Mouse (Mus musculus) midbrain, embryonic 13.5 days (tissue): Measurements from ENCODE around the gene Kank3. TPM values are rescaled to one million over a fixed set of nuclear protein-coding genes. Genes with fewer than 3 reads are reported as not detected.

Experiments
- ATAC-seq: fragments of 200-750 bp; cut with Nextera tagmentation; 2 replicates; pipeline ENCODE4 v1.8.0; 2017; ENCODE audit warnings: mild to moderate bottlenecking, moderate TSS enrichment, moderate library complexity
- H3K27ac ChIP-seq: fragments of 300-500 bp; sonication (generic); 2 replicates; pipeline ENCODE4 v1.5.1; 2015; ENCODE audit warnings: inconsistent platforms, mild to moderate bottlenecking, moderate library complexity
- H3K27me3 ChIP-seq: fragments of 300-500 bp; sonication (generic); 2 replicates; pipeline ENCODE4 v1.6.1; 2015; ENCODE audit warnings: mild to moderate bottlenecking, inconsistent platforms
- H3K36me3 ChIP-seq: fragments of 300-500 bp; sonication (generic); 2 replicates; pipeline ENCODE4 v1.6.1; 2015; ENCODE audit warnings: mild to moderate bottlenecking, inconsistent platforms
- H3K4me1 ChIP-seq: fragments of 300-500 bp; sonication (generic); replicated peaks from 2 replicates; pipeline ENCODE4 v1.6.1; 2015; ENCODE audit warnings: inconsistent platforms
- H3K4me2 ChIP-seq: fragments of 300-500 bp; sonication (generic); replicated peaks from 2 replicates; pipeline ENCODE4 v1.6.1; 2015; ENCODE audit warnings: moderate library complexity, mild to moderate bottlenecking, inconsistent platforms
- H3K4me3 ChIP-seq: fragments of 300-500 bp; sonication (generic); replicated peaks from 2 replicates; pipeline ENCODE4 v1.5.1; 2015; ENCODE audit warnings: mild to moderate bottlenecking, inconsistent platforms
- H3K9ac ChIP-seq: fragments of 300-500 bp; sonication (generic); replicated peaks from 2 replicates; pipeline ENCODE4 v1.6.1; 2015; ENCODE audit warnings: mild to moderate bottlenecking, inconsistent platforms
- H3K9me3 ChIP-seq: fragments of 300-500 bp; sonication (generic); 2 replicates; pipeline ENCODE4 v1.6.1; 2016; ENCODE audit warnings: mild to moderate bottlenecking, inconsistent platforms
- WGBS: fragments of 180-500 bp; shearing (Covaris S2); methylation state at CpG from one replicate; pipeline ENCODE4 v1.1.7; 2015; 5-methylcytosine and 5-hydroxymethylcytosine counted together
- polyA plus RNA-seq: library from polyadenylated mRNA; unstranded; fragments of >200 nt; fragmentation: Nextera tagmentation; extraction: Ambion mirVana; gene quantifications from 2 replicates; pipeline ENCODE4 v1.2.1, GENCODE M21; 2015

Kank3 gene
- polyA plus RNA-seq, 1 experiment from 2014 or later: 36.2 TPM

- H3K27me3 ChIP-seq: peaks cover 12% of the 10 kb centered on the region; the same call in 1 of the 2 replicates
- H3K4me3 ChIP-seq: peak overlapping the region; percentile 49
- no peaks in the 10 kb centered on the region for H3K36me3 ChIP-seq
- WGBS: 33% methylated on average over 4 of the region's 4 CpGs
- peak overlapping the region; percentile 67; the same call in 1 of the 2 replicates for H3K9ac ChIP-seq
- no peak for ATAC-seq
- H3K27ac ChIP-seq: no peak overlapping the region
- no peaks in the 10 kb centered on the region for H3K9me3 ChIP-seq
- H3K4me2 ChIP-seq: peak overlapping the region; percentile 90
- peaks cover 22% of the 10 kb centered on the region for H3K4me1 ChIP-seq
These were observed 28.3 kb upstream of the Kank3 start for GRCm38 (mm10) chr17:33782067-33782466.

DNA sequence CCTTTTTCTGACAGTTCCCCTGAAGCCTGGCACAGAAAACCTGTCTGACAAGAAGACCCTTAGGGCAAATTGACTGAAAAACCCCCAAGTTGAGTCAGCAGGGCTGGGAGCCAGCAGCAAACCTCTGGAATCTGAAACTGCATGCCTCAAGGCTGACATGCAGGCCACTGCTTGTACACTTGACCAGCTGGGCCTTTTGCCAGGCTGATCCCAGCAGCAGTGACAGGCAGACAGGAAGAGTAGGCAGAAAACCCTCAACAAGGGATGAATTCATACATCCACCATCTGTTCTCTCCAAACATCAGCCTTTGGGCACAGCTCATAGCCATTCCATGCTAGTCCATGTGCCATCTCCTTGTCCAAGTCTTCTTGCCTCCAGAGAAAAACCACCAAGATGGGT is 26.9 kb upstream of the Kank3 start:
- H3K27ac ChIP-seq: no peak overlapping the region
- no peaks in the 10 kb centered on the region for H3K9me3 ChIP-seq
- no peak overlapping the region for H3K4me3 ChIP-seq
- peaks cover 22% of the 10 kb centered on the region for H3K4me1 ChIP-seq
- H3K36me3 ChIP-seq: no peaks in the 10 kb centered on the region
- peaks cover 12% of the 10 kb centered on the region; the same call in 1 of the 2 replicates for H3K27me3 ChIP-seq
- no peak for ATAC-seq
- no peak overlapping the region for H3K9ac ChIP-seq
- no peak overlapping the region for H3K4me2 ChIP-seq

GRCm38 (mm10) chr17:33784939-33785338 is 25.4 kb upstream of the Kank3 start:
- Histone ChIP-seq H3K9ac (no peak overlapping the region), H3K9me3 (no peaks in the 10 kb centered on the region), H3K27me3 (peaks cover 12% of the 10 kb centered on the region; the same call in 1 of the 2 replicates), H3K4me2 (no peak overlapping the region), H3K4me1 (peaks cover 16% of the 10 kb centered on the region), H3K4me3 (no peak overlapping the region), H3K36me3 (no peaks in the 10 kb centered on the region), H3K27ac (no peak overlapping the region)
- no peak for ATAC-seq
- 86% methylated on average over 2 of the region's 2 CpGs for WGBS

DNA sequence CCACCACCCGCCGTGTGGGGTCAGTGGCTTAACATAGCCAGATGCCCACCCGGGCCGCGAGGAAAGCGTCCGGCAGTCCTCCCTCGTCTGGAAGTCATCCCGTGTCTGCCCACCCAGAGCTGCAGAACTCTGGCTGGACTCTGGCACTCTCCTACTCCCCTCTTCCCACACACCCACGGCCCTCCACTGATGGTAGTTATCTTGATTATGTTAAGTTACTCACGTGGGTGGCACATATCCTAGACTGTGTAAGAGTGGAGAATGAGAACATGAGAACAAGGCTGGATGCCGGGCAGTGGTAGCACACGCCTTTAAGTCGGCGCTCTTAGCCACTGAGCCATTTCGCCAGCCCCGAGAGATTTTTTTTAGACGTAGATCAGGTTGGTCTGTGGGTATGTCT is 23.9 kb upstream of the Kank3 start:
- H3K4me3 ChIP-seq: no peak overlapping the region
- no peaks in the 10 kb centered on the region for H3K36me3 ChIP-seq
- no peak overlapping the region for H3K9ac ChIP-seq
- no peak overlapping the region for H3K4me2 ChIP-seq
- H3K9me3 ChIP-seq: no peaks in the 10 kb centered on the region
- H3K27me3 ChIP-seq: 0 out of 2 replicates have a peak, but pooled peaks cover 7% of the 10 kb centered on the region
- H3K27ac ChIP-seq: no peak overlapping the region
- H3K4me1 ChIP-seq: peaks cover 8% of the 10 kb centered on the region
- ATAC-seq: no peak
- WGBS: 90% methylated on average over 18 of the region's 18 CpGs

GRCm38 (mm10) chr17:33788732-33789131 is 21.6 kb upstream of the Kank3 start:
- WGBS: 87% methylated on average over 4 of the region's 4 CpGs
- no peaks in the 10 kb centered on the region; the same call in 1 of the 2 replicates for H3K27me3 ChIP-seq
- no peak overlapping the region for H3K9ac ChIP-seq
- no peaks in the 10 kb centered on the region for H3K9me3 ChIP-seq
- H3K27ac ChIP-seq: no peak overlapping the region
- ATAC-seq: no peak
- H3K4me3 ChIP-seq: no peak overlapping the region
- no peaks in the 10 kb centered on the region for H3K4me1 ChIP-seq
- no peaks in the 10 kb centered on the region for H3K36me3 ChIP-seq
- no peak overlapping the region for H3K4me2 ChIP-seq

GRCm38 (mm10) chr17:33798306-33798705 is 12.0 kb upstream of the Kank3 start:
- Histone ChIP-seq H3K27ac (no peak overlapping the region), H3K9ac (no peak overlapping the region), H3K9me3 (no peaks in the 10 kb centered on the region), H3K27me3 (no peaks in the 10 kb centered on the region; the same call in 1 of the 2 replicates), H3K4me1 (no peaks in the 10 kb centered on the region), H3K4me3 (no peak overlapping the region), H3K4me2 (no peak overlapping the region), H3K36me3 (no peaks in the 10 kb centered on the region)
- 44% methylated on average over 3 of the region's 3 CpGs for WGBS
- no peak for ATAC-seq

GRCm38 (mm10) chr17:33799277-33799676 is 11.0 kb upstream of the Kank3 start:
- Histone ChIP-seq H3K36me3 (no peaks in the 10 kb centered on the region), H3K9me3 (no peaks in the 10 kb centered on the region), H3K27me3 (no peaks in the 10 kb centered on the region), H3K4me2 (no peak overlapping the region), H3K9ac (no peak overlapping the region), H3K4me1 (no peaks in the 10 kb centered on the region), H3K27ac (no peak overlapping the region), H3K4me3 (no peak overlapping the region)
- 63% methylated on average over 1 of the region's 1 CpGs for WGBS
- ATAC-seq: no peak

DNA sequence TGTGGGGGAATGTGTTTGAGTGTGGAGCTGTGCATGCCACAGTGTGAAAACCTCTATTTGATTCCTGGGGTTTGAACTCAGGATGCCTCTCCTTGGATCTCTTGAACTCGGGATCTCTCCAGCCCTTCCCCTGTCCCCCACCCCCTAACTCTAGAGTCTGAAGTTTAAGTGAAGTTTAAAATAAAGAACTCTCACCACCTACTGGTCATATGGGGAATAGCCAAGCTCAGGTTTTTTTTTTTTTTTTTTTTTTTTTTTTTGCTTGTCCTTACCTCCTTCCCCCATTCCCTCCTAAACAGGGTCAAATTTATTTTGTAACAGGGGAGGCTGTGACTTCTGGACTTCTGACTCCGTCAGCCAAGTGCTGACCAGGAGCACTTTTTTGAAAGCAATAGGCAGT is 8.1 kb upstream of the Kank3 start:
- H3K4me2 ChIP-seq: no peak overlapping the region
- no peak for ATAC-seq
- no peak overlapping the region for H3K4me3 ChIP-seq
- H3K9ac ChIP-seq: no peak overlapping the region
- no peaks in the 10 kb centered on the region for H3K27me3 ChIP-seq
- no peaks in the 10 kb centered on the region for H3K9me3 ChIP-seq
- H3K27ac ChIP-seq: no peak overlapping the region
- WGBS: 7% methylated on average over 2 of the region's 2 CpGs
- no peaks in the 10 kb centered on the region for H3K4me1 ChIP-seq
- no peaks in the 10 kb centered on the region for H3K36me3 ChIP-seq

- no peaks in the 10 kb centered on the region for H3K4me1 ChIP-seq
- H3K4me3 ChIP-seq: no peak overlapping the region
- H3K9ac ChIP-seq: no peak overlapping the region
- no peak overlapping the region for H3K27ac ChIP-seq
- H3K4me2 ChIP-seq: no peak overlapping the region
- 56% methylated on average over 4 of the region's 4 CpGs for WGBS
- ATAC-seq: no peak
- H3K36me3 ChIP-seq: no peaks in the 10 kb centered on the region
- no peaks in the 10 kb centered on the region for H3K9me3 ChIP-seq
- H3K27me3 ChIP-seq: no peaks in the 10 kb centered on the region
These were observed 6.1 kb upstream of the Kank3 start for GRCm38 (mm10) chr17:33804205-33804604.

- Histone ChIP-seq H3K27ac (no peak overlapping the region), H3K4me2 (no peak overlapping the region), H3K27me3 (no peaks in the 10 kb centered on the region), H3K4me1 (no peaks in the 10 kb centered on the region), H3K9ac (no peak overlapping the region), H3K4me3 (no peak overlapping the region), H3K9me3 (no peaks in the 10 kb centered on the region), H3K36me3 (no peaks in the 10 kb centered on the region)
- no peak for ATAC-seq
- WGBS: 77% methylated on average over 1 of the region's 1 CpGs
These were observed 5.6 kb upstream of the Kank3 start for GRCm38 (mm10) chr17:33804745-33805144.

DNA sequence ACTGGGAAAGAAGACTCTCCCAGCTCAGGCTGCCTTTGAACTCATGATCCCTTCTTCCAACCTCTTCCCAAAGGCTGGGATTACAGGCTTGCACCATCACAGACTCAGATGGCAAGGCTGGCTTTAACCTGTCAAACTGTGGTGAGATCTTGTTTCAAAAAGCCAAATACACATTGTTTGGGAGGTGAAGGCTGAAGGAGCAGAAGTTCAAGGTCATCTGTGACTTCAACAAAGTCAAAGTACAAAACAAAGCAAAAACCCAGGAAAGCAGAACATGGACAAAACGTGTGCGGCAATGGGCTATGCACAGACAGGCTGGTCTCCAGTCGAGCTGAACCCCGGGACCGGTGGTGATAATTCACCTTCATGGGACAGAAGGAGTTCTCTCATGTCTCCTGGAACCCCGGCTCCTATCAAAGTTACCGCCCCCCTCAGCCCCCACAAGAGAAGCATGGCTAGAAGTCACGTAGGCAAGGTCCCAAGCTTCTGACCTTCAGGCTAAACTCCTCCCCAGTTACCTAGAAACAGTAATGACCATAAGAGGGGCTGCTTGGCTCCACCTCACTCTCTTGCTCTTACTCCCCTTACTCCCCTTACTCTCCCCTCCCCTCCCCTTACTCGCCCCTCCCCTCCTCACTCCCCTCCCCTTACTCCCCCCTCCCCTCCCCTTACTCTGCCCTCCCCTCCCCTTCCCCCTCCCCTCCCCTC is 3.0 kb upstream of the Kank3 start:
- WGBS: 69% methylated on average over 8 of the region's 9 CpGs
- no peak for ATAC-seq
- peaks cover 11% of the 10 kb centered on the region for H3K27me3 ChIP-seq
- peaks cover 11% of the 10 kb centered on the region; the same call in 1 of the 2 replicates for H3K4me1 ChIP-seq
- no peak overlapping the region for H3K4me2 ChIP-seq
- H3K36me3 ChIP-seq: no peaks in the 10 kb centered on the region
- H3K4me3 ChIP-seq: no peak overlapping the region
- no peak overlapping the region for H3K27ac ChIP-seq
- no peaks in the 10 kb centered on the region for H3K9me3 ChIP-seq
- no peak overlapping the region for H3K9ac ChIP-seq

DNA sequence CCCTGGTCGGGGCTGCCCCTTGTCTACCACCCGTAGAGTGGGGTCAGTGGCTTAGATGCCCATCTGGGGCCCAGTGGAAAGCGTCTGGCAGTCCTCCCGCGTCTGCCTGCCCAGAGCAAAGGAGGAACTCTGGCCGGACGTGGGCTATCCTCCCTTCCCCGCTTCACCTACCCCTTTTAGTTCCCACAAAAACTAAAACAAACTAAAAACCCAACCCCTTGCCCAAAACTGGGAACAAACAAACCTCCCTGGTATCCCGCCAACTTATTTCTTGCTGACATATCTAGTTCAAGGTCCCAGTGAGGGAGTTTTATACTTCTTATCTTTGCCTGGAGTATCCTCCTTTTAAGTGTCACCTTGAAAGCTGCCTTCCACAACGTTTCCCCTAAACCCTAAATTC is 2.1 kb upstream of the Kank3 start:
- no peaks in the 10 kb centered on the region for H3K9me3 ChIP-seq
- H3K4me3 ChIP-seq: no peak overlapping the region
- 38% methylated on average over 10 of the region's 10 CpGs for whole genome bisulfite sequencing
- no peaks in the 10 kb centered on the region for H3K36me3 ChIP-seq
- H3K4me1 ChIP-seq: peaks cover 11% of the 10 kb centered on the region; the same call in 1 of the 2 replicates
- no peak for ATAC-seq
- H3K27ac ChIP-seq: no peak overlapping the region
- H3K9ac ChIP-seq: no peak overlapping the region
- peaks cover 16% of the 10 kb centered on the region for H3K27me3 ChIP-seq
- no peak overlapping the region for H3K4me2 ChIP-seq

GRCm38 (mm10) chr17:33811142-33811516 is 810 bp downstream of the Kank3 start:
- Histone ChIP-seq H3K27me3 (peaks cover 16% of the 10 kb centered on the region), H3K4me1 (peaks cover 11% of the 10 kb centered on the region; the same call in 1 of the 2 replicates), H3K4me3 (peak overlapping the region; percentile 51), H3K4me2 (peak overlapping the region; percentile 72), H3K27ac (no peak overlapping the region), H3K9me3 (no peaks in the 10 kb centered on the region), H3K9ac (no peak overlapping the region), H3K36me3 (no peaks in the 10 kb centered on the region)
- WGBS: 30% methylated on average over 7 of the region's 7 CpGs
- ATAC-seq: peak; percentile 22
